Mouse (Mus musculus) ovary, postnatal 10 days (tissue): ENCODE results near the gene Eepd1.

Experiments used
- DNase-seq: peaks from one replicate; pipeline ENCODE4 v3.0.0; 2022; ENCODE audit warnings: low spot score

Eepd1 gene

DNA sequence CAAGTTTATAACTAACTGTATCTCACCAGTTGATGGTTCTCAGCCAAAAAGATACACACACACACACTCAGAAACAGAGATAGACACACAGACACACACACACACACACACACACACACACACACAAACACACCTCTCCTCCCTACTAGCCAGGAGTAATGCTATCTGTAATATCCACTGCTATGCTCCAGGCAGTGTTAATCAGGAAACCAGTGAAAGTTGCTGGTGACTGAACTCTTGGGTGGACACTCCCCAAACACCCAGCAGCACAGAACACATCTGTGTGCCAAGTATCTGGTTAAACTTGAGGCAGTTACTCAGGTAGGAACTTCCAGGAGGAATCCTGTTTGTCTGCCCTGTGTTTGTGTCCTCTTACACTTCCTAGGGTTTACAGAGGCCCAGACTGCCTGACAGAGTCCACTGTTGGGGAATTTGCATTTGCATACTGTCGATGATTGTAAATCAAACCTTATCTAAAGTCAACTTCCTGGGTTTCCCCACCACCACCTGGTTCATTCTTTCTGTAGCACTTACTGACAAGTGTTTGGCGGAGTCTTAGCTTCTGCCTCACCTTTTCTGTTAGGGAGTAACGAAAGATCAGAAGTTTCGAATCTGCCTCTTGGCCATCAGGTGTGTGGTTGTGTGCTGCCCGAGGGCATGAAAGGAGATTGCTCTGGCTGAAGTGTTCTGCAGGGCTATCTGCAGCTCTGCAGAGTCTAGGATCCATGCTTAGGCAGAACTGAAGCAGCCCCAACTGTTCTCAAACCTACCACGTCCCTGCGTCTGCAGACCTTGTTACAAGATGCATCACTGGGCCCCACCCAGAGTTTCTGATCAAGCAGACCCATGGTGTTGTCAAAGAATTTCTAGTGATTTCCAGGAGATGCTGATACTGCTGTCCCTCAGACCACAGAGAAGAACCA lies 97.6 kb downstream of the Eepd1 start:
- DNase-seq = no peak

- no peak for DNase-seq
Observed at GRCm38 (mm10) chr9:25583621-25584020, 102.3 kb downstream of the Eepd1 start.

DNA sequence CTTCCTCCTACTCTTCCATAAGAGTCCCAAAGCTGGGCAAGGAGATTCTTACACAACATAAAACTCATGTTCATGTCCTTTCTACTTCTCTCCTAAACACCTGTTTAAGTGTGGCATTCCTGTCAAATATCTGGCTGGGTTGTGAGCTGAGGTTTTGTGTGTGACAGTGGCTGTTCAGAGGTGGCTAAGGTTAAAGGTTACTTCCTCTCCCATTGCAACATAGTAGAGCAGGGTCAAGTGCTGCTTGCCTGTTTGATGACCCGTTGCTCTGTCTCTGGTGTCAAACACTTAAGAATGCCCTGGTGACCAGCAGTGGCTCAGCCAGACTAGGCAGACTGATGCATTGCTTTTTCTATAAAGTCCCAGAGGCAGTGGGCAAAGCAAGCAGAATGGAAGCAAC lies 104.3 kb downstream of the Eepd1 start:
- no peak for DNase-seq

DNA sequence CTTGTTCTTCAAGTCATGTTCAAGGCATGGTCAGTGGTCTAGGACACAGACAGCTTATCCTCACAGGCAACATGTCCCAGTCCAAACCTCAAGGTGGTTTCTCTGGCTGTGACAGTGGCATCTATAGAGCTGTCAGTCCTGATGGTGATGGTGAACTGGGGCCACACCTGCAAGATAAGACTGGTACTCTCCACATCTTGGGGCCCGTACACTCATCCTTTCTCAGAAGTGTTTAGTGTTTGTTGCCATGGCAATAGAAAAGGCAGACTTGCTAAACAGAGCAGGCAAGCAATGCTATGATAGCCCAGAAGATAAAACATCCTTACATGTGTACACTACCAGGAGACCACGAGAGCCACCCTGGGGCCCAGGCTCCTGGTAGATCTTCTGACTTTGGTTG lies 107.2 kb downstream of the Eepd1 start:
- no peak for DNase-seq

DNA sequence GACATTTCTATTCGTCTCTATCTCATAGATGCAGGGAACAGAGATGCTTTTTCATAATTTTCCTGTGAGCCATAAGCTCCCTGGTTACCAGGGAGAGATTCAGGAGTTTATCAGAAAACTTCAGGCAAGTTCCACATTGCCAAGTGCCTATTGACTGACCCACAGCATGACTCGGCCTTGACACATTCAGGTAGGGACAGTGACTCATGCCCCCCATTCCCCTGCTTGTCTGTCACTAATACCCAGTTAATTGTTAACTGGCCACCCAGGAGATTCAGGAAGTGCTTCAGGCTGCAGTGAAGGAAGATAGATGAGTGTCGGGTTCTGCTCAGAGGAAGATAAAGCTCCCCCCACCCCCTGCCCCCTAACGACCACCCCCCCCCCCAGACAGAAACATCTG lies 109.4 kb downstream of the Eepd1 start:
- no peak for DNase-seq

DNA sequence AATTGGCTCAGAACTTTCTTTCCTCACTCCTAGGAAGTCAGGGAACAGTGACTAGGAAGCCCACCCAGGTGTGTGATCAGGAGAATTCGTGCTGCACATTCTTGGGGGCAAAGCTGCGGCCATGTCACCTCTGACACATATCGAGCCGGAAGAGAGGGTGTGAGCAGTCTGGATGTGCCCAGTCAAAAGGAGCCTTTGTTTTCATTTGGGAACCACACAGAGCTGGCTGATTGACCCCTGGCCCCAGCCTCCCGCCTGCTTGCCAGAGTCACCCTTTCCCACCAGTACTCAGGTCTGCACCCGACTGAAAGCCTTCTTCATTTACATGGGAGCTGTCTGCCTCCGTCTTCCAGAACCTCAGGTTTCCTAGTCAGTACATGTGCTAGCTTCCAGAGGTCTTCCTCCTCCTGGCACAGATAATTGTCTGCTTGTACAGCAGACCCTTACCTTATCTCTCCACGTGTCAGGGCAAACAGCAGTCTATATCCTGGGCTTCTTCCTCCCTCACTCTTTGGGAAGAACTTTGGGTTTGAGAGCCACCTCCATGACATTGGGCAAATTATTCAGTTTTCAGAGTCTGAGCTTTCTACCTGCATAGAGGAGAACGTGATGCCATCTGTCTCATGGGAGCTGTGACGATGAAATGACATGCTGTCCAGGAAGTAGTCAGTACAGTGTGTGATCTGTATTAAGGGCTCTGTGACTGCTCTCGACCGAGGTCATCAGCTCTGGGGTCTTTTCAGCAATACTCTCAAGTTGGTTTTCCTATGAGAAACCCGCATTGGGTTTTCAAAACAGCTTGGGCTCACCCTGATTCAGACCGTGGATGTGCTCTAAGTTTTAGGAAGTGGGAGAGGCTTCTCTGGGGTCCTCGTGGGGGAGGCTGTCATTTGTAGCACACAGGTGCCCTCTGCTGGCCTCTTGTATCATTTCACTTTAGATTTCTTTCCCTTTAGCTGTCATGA lies 110.3 kb downstream of the Eepd1 start:
- no peak for DNase-seq

DNA sequence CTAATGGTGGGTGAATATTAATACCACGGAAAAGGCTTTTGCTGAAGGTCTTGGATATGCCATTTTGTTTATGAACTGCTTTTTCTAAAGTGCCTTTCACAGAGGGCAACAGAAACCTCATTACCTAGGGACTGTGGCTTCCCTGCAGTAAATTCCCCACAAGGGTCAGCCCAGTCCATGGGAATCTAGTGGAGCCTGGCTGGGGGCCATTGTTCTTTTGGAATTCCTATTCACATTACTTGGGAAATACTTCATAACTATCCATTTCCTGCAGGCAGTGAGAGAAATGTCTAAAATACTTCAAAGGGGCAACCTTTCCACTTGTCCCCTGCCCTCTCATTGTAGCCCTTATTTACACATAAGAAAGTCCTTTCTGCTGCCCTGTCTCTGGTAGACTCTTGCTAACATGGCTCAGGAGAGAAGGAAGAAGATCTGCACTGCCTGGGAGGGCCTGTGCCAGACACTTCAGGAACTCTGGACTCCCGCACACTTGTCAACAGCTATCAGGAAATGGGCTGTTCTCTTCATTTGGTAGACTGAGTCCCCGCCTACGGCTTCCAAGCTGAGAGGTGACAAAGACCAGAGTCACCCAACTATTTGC lies 111.1 kb downstream of the Eepd1 start:
- DNase-seq = no peak

DNA sequence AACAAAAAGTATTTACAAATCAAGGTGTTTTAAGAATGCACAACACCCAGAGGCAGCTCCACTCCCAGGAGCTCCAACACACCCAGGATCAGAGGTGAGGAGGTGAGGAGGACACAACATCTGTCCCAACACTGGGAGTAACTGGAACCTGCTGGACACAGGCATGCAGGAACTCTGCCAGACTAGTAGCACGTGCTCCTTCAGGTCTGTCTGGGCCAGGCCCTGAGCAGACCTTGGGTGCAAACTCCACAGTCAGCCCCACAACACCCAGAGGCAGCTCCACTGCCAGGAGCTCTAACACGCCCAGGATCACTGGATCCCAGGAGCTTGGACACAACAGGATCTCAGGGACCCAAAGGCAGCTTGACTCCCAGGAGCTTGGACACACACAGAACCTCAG lies 143.4 kb downstream of the Eepd1 start:
- DNase-seq = no peak

DNA sequence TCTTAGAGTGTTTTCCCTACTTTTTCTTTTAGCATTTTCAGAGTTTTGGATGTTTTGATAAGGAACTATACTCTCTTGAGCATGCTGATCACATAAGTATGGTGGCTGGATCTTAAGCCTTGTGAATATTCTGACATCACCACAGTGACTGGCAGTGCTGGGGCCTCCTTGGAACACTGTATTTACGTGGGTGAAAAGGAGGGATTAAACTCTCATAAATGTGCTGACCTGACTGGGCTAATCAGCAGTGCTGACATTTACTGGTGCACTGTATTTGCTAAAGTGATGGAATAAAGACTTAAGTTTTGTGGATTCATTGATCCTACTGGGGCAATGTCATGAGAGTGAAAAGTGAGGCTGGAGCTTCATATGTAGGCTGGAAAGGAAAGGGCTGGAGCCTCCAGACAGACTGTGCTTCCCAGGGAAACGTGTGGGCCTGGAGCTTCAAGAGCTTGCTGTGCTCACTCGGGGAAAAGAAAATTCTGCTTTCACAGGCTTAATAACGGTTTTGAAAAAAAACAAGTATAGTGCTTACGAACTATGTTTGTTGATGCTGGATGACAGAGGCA lies 148.3 kb downstream of the Eepd1 start:
- no peak for DNase-seq
